Mouse (Mus musculus) cerebellum, postnatal 4 days (tissue): ENCODE results near the gene Lamp5.
A peak's percentile ranks its signal among the peaks of the same experiment; 100 is the strongest.

Experiments used
- DNase-seq, 2 experiments: peaks; one replicate each; pipeline ENCODE4 v3.0.0; 2022; ENCODE audit warnings: low spot score in 2 of 2, mixed read lengths in 1 of 2

The Lamp5 gene

GRCm38 (mm10) chr2:136051688-136052289 is at the start of gene Lamp5:
Lamp5 (plus strand) TSS chr2:136052239.
- no peak for DNase-seq

DNA sequence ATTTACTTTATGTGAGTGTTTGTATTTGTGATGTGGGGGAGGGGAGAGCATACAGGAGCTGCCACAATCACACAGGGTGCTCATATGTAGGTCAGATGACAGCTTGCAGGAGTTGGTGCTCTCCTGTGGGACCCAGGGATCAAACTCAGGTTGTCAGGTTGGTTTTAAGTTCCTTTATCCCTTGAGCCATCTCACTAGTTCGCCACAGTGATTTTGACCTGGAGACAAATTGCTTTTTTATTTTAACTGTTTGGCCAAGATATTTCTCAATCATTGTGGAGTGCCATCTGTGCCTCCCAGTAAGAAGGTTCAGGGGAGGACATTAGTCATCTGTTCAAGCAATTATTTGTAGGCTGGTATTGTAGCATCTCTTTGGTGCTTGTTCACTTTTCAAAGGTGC is 48.2 kb upstream of the Lamp5 start:
- DNase-seq, result no peak

DNA sequence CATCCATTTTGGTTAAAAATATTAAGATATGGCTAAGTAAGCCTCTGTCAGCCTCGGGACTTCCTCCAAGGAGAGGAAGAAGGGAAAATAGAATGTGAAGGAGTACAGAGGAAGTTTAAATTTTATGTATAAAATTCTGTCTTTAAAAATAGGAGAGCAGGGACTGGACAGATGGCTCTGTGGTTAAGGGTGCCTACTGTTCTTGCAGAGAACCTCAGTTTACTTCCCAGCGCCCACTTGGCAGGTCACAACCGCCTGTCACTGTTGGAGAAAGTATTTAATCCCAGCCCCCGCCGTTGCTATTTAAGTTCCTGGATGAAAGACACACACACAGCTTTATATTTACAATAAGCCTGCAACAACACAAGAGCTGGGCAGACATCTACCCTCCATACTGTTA is 45.8 kb upstream of the Lamp5 start:
- no peak for DNase-seq

GRCm38 (mm10) chr2:136012759-136013158 is 39.3 kb upstream of the Lamp5 start:
- DNase-seq, result no peak

DNA sequence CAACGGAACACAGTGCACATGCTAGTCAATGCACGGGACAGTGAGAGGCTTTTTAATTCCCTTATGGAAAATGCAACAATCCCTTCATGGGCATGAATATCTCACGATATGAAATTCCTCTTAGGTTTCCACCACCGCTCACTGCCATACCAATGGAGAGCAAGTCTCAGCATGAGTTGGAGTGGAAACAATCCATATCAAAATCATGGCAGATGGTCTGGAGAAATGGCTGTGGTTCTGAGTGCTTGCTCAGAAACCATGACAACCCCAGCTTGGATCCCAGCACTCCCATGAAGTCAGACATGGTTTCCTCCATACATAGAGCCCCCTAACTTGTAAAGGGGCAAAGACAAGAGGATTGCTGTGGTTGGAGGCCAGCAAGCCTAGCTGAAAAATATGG is 3.6 kb upstream of the Lamp5 start:
- DNase-seq, result no peak

DNA sequence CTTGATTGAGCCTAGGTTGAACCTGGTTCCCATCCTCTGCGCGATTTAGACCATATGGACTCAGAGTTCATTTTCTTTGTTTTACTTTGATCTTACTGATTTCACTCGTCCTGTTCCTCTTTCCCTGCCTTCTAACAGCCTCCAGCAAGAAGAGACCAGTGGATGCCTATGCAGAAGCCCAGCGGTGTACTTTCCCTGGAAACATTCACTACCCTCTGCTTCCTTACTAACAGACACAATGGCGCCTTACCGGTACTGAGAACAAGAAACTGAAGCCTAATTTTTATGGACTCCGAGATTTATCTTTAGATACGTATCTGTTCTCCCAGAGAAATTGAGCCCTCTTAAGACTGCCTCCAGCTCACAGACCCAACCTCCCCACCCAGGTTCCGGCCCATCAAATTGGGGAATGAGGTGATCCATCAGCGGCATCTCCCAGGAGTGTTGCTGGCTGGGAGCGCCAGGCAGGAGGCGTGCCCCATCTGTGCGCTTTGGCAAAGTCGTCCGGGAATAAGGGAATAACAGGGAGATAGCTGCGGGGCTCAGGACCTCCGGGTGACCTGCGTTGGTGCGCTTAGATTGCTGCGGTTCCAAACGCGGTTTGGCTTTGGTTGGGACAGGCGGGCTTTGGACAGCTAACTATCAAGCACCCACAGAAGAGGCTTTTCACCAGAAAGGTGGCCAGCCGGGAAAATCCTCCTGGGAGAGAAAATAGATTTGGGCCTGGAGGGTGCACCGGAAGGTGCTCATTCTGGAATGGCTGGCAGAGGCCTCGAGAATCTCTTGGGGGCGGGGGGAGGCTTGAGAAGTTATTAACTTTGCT is 1.0 kb upstream of the Lamp5 start:
- DNase-seq, result peak in 1 of 2 experiments; percentile 34

- DNase-seq, result no peak
Measured at GRCm38 (mm10) chr2:136057861-136058331, 5.9 kb downstream of the Lamp5 start.

GRCm38 (mm10) chr2:136058398-136058797 is 6.4 kb downstream of the Lamp5 start:
- DNase-seq, result no peak

GRCm38 (mm10) chr2:136059029-136059669 is 7.1 kb downstream of the Lamp5 start:
- DNase-seq, result no peak

DNA sequence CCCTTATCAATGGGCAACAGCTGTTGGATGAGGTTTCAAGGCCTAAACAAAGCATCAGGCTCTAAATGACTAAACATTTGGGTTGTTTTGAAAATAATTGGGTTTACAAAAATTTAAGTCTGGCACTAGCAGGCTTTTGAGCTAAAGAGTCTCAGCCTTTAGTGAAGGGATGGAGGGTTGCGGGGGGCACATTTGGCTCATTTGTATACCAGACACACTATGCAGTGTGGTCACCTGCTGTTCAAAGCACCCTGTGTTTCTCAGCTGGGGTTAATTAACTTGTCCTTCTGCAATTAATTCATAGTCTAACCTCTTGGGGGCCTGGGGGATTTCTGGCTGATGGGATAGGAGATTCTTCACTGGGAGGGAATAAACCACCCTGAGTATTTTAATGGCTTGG is 12.3 kb downstream of the Lamp5 start:
- no peak for DNase-seq

DNA sequence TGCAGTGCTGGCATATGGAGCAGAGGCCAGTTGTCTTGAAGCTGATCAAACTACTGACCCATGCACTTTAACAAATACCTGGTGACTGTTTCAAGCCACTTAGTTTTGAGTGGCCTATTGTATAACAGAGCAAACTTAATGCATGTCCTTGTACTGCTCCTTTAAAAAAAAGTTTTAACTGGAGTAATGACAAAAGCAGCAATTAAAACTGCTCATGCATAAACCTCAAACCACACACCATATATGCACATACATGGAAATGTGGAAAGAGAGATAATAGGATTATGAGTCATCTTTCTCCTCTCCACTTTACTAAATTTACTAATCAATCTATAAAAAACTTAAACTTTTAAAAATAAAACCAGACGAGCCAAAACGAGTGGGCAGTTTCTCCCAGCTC is 43.9 kb downstream of the Lamp5 start:
- no peak for DNase-seq

DNA sequence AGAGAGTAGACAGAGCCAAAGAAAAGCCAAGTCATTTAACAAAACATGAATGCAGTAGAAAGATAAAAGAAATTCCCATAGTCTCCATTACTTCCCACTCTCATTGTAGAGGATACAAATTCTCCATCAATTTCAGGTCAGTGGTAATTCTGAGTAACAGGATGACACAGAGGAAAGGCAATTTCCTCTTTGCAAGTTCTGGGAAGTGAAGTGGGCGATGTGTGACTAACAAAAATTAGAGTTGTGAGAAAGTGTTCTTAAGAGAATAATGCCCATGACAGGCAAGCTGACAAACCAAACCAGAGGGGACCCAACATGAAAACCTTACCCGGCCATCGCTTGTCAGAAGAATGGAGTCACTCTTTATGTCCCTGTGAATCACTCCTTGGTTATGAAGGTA is 45.1 kb downstream of the Lamp5 start:
- no peak for DNase-seq

- DNase-seq, result no peak
Measured at GRCm38 (mm10) chr2:136107597-136107996, 55.6 kb downstream of the Lamp5 start.

- peak in 1 of 2 experiments; percentile 39 for DNase-seq
Measured at GRCm38 (mm10) chr2:136108124-136109037, 56.3 kb downstream of the Lamp5 start.

- no peak for DNase-seq
Measured at GRCm38 (mm10) chr2:136109038-136109363, 57.0 kb downstream of the Lamp5 start.

DNA sequence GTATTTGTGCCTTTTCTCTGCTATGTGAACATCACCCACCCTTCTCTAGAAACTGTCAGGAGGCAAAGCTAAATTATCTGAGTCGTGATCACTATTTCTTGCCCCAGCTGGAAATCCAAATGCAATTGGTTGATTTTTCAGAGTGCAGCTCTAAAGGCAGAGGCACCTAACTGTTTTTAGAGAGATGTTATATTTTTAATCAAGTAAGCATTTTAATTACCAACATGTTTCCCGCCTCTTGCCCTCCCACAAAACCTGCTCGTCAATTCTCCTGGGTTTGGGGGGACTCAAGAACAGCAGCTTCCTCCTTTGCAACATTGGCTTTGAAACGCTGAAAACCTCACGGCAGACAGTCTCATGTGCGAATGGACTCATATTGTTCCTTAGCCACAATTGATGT is 61.3 kb downstream of the Lamp5 start:
- DNase-seq, result no peak

- no peak for DNase-seq
Measured at GRCm38 (mm10) chr2:136118006-136118405, 66.0 kb downstream of the Lamp5 start.
